Mouse (Mus musculus) c-Kit-negative CD71-positive TER-119-positive erythroid progenitor cells, embryonic 14.5 days (primary cell): ENCODE measurements around the gene Psmb11.
A peak's percentile ranks its signal among the peaks of the same experiment; 100 is the strongest.
"Not testable (repeated sequence)": the region's sequence is repeated elsewhere in the genome, so short reads cannot be mapped to it uniquely, and the experiment has no call there.

Experiments
- DNase-seq: peaks from one replicate; pipeline ENCODE4 v3.0.0-alpha.2; 2013; ENCODE audit warnings: low read depth, low spot score

Psmb11 gene

GRCm38 (mm10) chr14:54603038-54603654 lies 18.1 kb upstream of the Psmb11 start:
- DNase-seq: peak; percentile 94

DNA sequence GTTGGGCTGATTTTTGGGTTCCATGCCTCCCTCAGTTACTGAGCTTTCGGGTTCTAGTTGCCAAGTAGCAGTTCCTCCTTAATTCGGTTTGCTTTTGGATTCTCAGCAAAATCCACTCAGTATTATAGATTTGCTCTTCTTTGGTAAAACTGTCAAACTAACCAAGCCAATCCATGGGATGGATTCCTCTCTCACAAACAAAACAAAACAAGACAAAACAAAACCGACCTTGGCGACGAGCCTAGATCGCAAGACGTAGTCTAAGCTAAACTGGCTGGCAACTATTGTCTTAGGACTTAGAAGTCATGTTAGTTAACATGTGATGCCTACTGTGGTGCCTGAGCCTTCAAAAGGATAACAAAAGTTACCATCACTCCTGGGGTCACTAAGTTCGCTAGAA lies 17.5 kb upstream of the Psmb11 start:
- no peak for DNase-seq

- peak; percentile 69 for DNase-seq
Observed at GRCm38 (mm10) chr14:54605752-54606321, 15.4 kb upstream of the Psmb11 start, which contains the start of gene 4931414P19Rik. Gene 4931414P19Rik, minus strand, starts transcription at chr14:54605993.

- DNase-seq: no peak
Observed at GRCm38 (mm10) chr14:54607226-54607625, 14.0 kb upstream of the Psmb11 start.

- no peak for DNase-seq
Observed at GRCm38 (mm10) chr14:54609245-54609644, 12.0 kb upstream of the Psmb11 start.

GRCm38 (mm10) chr14:54609962-54610361 lies 11.3 kb upstream of the Psmb11 start:
- no peak for DNase-seq

DNA sequence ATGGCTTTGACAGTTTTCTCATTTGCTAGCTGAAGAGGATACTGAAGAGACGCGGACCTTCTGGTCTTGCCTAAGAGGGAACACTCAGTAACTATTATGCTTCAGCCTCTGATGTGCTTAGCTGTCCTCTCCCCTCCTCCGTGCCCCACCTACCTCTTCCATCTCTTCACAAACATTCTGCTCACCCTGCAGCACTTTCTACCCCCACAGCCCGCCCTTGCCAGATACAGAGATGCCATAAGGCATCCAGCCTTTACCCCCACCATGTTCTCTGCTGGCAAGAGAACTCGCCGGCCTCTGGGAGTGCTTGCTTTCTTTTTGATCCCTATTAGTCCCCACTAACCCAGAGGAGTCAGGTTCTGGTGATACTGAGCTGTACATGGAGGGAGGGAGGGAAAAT lies 10.6 kb upstream of the Psmb11 start:
- DNase-seq: no peak

GRCm38 (mm10) chr14:54614130-54614529 lies 7.1 kb upstream of the Psmb11 start:
- not testable (repeated sequence) for DNase-seq

DNA sequence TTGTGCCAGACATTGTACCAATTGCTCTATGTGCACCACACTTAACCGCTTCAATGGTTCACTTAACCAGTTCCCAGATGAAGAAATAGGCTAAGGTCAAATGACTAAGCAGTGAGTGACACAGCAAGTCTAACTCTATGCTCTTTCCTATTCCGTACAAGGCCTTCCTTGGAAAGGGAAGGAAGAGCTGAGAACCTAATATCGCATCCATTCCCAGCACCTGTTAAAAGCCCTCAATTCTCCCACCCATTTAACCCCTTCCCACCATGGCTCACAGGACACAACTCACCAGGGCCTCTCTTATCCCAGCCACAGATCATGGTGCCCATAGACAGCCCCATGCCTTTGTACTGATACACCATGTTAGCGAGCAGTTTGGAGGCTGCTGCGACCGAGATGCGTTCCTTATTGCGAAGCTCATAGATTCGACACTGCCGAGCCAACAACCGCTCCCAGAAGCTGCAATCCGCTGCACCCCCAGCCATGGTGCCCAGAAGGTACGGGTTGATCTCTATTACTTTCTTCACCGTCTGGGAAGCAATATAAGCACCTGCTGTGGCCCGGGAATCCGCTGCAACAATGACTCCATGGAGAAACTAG lies 4.9 kb upstream of the Psmb11 start:
- DNase-seq: no peak

GRCm38 (mm10) chr14:54617152-54617896 lies 3.9 kb upstream of the Psmb11 start:
- no peak for DNase-seq

GRCm38 (mm10) chr14:54617897-54618365 lies 3.3 kb upstream of the Psmb11 start, which contains the start of gene Psmb5:
Gene Psmb5, minus strand, starts transcription at chr14:54618022.
- DNase-seq: peak; percentile 83

DNA sequence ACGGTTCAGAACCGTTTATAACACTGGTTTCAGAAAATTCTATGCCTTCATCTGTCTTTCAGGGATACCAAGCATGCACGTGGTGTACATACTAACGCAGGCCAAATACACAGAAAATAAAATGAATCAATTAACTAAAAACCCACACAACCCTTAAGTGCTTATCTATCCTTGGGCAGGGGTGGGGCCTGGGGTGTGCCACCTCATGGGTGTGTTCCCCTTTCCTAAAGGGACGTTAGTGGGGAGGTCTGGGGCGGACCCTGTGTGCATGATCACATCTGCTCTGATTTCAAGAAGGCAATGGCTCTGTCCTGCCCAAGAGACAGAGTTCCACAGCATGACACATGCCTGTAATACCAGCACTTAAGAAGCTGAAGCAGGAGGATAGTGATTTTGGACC lies 2.1 kb downstream of the Psmb11 start:
- DNase-seq: no peak

DNA sequence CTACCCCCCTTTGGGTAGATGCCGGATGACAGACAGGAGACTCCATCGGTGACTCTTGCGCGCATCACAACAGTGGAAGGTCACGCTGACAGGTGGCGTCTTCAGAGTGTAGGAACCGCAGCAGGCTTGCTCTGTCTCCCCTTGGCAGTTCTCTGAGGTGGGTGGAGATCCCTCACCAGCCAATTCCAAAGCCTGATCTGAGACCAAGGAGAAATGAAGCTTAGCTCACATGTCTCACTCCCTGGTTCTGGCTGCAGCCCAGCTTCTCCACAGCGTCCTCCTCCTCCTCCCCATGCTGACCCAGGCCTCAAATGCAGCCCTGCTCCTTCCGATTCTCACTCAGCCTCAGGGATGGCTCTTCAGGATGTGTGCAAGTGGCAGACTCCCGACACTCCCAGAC lies 3.7 kb downstream of the Psmb11 start:
- no peak for DNase-seq

- no peak for DNase-seq
Observed at GRCm38 (mm10) chr14:54628103-54628502, 6.9 kb downstream of the Psmb11 start.

- no peak for DNase-seq
Observed at GRCm38 (mm10) chr14:54629797-54630196, 8.6 kb downstream of the Psmb11 start.

DNA sequence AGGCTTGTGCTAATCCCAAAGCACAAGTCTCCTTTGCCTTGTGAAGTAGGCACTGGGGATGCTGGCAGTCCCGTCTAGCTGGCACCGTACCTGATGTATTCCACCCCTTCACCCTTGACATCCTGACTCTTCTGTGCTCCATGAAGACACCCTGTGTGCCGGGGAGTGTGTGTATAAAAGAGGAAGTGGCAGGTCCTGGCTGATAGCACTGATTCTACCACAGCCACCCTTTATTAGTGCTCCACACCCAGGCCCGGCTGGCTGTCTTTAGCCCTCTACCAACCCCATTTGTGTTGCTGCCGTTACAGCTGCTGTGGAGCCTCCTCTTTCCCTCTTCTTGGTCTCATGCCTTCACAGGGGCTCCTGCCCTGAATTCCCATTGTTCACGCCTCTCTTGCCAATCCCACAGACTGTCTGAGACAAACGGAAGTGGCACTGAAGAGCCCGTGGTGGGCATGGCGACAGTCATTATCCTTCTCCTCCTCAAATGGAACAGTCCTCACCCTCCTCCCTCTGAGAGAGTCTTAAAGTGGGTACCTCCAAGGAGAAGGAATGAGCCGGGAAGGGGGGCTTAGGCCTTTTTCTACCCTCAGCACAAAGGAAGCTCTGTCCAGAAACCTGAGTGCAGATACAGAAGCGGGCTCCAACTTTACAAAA lies 9.5 kb downstream of the Psmb11 start:
- no peak for DNase-seq

DNA sequence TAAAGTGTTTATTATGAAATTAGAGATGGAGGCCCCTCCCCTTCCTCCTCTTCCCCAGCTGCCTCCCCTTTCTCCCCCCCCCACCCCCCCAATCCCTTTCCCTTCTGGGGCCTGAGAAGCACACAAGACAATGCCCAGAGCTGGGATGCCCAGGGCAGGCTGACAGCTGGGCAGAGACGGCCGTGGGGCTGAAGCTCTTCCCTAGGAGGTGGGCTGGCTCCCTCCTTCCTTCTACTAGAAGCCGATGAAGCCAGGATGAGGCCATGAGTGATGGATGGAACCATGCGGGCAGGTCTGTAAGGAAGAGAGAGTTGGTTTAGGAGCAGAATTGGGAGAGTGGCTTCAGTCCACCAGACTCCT lies 10.0 kb downstream of the Psmb11 start:
- DNase-seq: no peak

GRCm38 (mm10) chr14:54632252-54632651 lies 11.0 kb downstream of the Psmb11 start:
- no peak for DNase-seq

- DNase-seq: no peak
Observed at GRCm38 (mm10) chr14:54634182-54634581, 12.9 kb downstream of the Psmb11 start.

DNA sequence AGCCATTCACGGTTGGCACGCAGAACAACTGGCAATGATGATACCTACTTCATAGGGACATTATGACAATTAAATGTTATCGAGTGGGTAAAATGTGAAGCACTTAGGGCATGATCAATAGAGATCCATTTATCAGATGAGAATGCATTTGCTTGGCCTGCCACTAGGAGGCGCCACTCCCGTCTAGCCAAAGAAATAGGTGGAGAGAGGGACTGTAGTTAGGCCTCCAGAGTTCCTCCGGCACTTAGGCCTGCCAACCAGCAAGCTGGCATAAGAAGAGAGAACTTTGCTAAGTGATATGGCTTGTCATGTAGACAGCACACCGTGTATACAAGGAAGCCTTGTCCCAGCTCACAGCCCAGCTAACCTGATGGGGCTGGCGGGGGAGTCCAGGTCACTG lies 15.7 kb downstream of the Psmb11 start:
- DNase-seq: no peak

DNA sequence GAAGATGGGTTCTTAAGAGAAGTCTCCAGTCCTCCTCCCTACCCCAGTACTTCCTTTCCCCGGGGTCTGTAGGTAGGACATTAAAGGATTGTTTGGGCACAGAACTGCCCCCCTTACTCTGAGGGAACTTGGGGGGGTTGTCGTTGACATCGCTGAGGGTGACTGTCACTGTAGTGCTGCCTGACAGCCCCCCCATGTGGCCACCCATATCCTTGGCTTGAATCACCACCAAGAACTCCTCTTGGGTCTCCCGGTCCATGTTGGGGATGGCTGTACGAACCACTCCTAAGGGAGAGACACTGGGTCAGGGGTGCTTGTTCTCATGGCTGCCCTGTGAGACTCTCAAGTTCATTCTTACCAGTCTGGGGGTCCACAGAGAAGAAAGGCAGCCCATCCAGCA lies 17.0 kb downstream of the Psmb11 start:
- DNase-seq: no peak

- DNase-seq: no peak
Observed at GRCm38 (mm10) chr14:54640121-54640520, 18.9 kb downstream of the Psmb11 start.
